Mouse (Mus musculus): ENCODE measurements around the gene Acacb. TPM values are rescaled to one million over a fixed set of nuclear protein-coding genes. Genes with fewer than 3 reads are reported as not detected.
A peak's percentile ranks its signal among the peaks of the same experiment; 100 is the strongest.

Gene Acacb
- total and polyA plus RNA-seq, 3 experiments: 81.3 to 132 (median 119) TPM

GRCm38 (mm10) chr5:114268646-114269045, 122.3 kb downstream of the Acacb start:
- no peak for DNase-seq

DNA sequence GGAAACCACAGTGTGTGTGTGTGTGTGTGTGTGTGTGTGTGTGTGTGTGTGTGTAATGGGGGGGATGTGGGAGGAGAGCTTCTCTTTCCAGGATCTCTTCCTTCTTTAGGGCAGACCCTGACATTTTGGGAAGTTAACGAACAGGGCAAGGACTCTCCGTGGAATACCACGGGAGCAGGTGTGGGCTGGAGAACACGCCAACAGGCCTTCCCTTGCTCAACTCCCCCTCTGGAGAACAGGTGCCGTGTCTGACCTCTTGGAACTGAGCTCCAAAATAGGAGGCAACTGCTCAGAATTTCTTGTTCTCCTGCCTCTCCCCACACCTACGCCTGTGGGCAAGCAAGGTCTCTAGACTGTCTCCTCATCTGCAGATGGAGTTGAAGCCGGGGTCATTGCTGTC, 123.2 kb downstream of the Acacb start:
- DNase-seq: no peak

- peak; percentile 21 for DNase-seq
Measured at GRCm38 (mm10) chr5:114269984-114270383, 123.6 kb downstream of the Acacb start.

GRCm38 (mm10) chr5:114273693-114274402, 127.5 kb downstream of the Acacb start, which contains the start of gene Foxn4:
Foxn4 (minus strand) TSS chr5:114273807.
- DNase-seq: no peak

GRCm38 (mm10) chr5:114275339-114275738, 129.0 kb downstream of the Acacb start:
- DNase-seq: no peak

- DNase-seq: no peak
Measured at GRCm38 (mm10) chr5:114275991-114276390, 129.7 kb downstream of the Acacb start.

DNA sequence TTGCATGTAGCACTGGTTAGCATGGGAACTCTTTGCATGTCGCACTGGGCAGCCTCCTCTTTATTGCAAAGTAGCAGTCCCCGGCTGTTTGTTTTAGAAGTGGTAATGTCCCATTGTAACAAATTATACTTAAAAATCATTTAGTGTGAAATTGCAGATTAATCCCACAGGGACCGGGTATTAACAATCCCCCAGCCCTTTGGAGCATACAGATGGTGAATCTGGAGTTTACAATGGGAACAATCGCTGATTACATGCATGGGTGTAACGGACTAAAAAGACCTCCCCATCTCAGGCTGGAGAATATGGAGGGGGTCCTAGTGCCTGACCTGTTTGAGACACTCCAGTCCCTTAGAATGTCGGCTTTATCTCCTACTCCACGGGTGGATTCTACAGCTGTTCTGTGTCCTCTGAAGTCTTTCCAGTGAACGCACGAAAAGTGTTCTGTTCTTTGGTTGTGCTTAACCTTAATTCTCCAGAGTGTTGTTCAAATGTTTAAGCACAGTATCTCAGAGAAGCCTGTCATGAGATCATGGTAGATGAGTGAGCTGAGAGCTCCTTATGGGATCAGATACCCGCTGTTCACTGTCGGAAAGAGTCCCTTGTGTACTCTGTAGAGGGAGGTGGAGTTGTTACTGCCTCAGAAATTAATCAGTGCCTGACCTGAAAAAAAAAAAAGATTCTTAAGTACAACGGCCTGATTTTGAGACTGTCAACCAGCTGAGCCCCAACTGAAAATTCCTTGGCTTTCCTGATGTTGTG, 133.2 kb downstream of the Acacb start:
- no peak for DNase-seq

- DNase-seq: no peak
Measured at GRCm38 (mm10) chr5:114282346-114282745, 136.0 kb downstream of the Acacb start.

- no peak for DNase-seq
Measured at GRCm38 (mm10) chr5:114284604-114285397, 138.5 kb downstream of the Acacb start.

DNA sequence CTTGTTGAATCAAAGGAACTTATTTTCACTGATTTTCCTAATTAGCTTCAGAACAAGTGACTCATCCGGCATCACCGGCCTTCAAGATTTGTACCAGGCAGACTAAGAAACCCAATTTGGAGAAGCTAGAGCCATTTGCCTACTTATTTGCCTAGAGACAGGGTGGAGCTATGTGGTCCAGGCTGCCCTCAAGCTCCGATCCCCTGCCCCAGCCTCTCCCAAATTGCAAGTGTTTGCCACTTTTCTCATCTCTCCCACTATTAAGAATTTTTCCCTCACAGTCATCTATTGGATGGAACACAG, 139.0 kb downstream of the Acacb start:
- DNase-seq: no peak

GRCm38 (mm10) chr5:114286102-114286501, 139.8 kb downstream of the Acacb start:
- DNase-seq: no peak

DNA sequence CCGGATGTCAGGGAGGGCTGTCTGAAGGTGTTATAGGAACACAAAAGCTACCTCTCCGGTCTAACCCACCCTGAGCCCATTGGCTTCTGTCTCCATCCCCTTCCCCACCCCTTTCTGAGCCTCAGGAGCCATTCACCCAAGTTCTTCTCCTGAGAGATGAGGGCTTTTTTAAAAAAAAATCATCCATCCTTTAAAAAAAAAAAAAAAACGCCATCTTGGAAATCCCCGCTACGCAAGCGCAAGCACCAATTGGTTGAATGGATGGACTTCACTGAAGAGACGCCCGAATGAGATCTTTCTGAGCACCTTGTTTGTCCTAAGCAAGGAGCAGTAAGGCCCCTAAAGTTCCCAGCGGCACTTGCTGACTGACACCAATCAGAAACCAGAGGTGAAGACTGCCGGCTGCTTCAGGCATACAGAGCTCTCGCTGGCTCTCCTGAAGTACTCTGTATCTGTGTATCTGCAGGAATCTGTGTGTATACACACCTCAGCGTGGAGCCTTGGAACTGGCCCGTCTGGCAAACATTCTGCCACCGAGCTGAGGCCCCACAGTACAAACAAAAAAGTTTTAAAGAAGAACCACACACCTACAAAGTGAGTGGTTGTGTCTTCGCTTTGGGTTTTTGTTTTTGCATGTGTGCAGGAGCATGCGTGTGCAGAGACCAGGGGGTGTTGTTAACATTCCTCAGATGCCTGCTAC, 140.7 kb downstream of the Acacb start:
- no peak for DNase-seq

GRCm38 (mm10) chr5:114288396-114288795, 142.1 kb downstream of the Acacb start:
- DNase-seq: no peak

GRCm38 (mm10) chr5:114288874-114289273, 142.5 kb downstream of the Acacb start, which contains the start of gene Myo1h:
Myo1h (plus strand) TSS chr5:114289166.
- no peak for DNase-seq

DNA sequence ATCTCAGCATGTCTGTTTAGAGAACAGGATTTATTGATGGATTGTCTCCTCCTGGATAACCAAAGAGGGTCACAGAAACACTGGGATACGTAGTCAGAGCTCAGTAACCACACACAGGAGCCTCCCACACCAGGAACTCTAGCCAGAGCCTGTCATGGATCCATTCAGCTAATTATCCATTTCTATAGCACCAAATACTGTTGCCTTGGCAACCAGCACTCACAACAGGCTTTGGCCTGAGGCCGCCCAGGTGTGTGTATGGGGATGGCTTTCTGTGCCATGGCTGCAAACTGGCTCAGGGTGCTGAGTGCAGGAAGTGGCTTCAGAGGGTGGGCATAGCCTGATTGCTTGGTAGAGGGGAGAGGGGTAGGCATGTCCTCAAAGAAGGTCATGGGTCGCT, 143.7 kb downstream of the Acacb start:
- no peak for DNase-seq

GRCm38 (mm10) chr5:114296693-114297631, 150.6 kb downstream of the Acacb start:
- peak; percentile 61 for DNase-seq

DNA sequence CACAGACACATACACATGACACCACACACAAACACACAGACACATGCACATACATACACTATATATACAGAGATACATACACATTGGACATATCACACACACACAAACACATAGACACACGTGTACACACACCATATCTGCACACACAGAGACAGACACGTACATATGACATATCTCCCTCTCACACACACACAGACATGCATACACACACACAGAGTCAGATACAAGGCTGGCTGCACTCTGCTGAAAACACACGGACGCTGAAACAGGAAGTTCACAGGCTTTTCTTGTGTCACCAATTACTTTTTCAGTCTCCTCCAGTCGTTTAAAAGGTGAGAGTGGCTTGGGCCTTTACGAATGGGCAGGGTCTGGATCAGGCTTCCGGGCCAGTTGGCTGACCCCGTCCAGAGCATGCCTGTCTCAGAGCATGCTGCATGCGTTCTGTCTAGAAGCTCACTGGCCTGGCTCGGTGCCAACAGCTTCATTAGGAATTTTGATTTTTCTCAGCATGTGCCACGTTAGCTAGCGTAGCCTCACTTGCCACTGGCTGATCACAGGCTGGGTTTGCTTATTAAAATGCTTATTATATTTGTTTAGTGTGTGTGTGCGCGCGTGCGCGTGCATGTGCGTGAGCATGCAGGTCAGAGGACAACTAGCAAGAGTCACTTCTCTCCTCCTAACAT, 152.0 kb downstream of the Acacb start:
- DNase-seq: peak; percentile 4

DNA sequence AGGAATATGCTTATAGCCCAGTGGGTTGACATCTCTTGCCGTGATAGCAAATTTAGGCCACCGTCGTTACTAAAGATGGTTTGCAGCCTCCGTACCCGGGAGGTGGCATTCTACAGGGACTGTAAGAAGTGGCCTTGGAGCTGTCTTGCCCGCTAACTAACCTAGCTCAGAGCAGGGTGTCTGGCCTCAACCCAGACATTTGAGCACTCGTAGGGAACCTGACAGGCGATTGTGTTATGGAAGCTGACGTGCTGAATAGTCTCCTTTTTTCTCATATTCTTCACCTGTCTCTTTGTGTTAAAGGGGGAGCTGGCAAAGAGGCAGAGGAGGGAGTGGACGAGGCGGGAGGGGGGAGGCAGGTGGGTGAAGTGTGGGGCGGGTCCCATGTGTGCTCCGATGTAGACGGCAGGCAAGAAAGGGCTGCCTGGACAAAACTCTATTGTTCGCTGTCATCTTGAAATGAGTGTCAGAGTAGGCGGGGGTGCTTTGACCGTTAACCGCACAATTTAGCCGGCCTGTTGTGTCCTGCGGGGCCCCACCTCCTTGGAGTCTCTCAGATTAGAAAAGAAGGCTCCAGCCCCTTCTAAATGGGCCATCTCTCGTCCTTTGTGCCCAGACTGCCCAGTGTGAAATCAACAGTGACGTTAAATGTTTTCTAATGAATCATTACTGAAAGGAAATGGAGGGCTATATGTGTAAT, 153.0 kb downstream of the Acacb start:
- no peak for DNase-seq

DNA sequence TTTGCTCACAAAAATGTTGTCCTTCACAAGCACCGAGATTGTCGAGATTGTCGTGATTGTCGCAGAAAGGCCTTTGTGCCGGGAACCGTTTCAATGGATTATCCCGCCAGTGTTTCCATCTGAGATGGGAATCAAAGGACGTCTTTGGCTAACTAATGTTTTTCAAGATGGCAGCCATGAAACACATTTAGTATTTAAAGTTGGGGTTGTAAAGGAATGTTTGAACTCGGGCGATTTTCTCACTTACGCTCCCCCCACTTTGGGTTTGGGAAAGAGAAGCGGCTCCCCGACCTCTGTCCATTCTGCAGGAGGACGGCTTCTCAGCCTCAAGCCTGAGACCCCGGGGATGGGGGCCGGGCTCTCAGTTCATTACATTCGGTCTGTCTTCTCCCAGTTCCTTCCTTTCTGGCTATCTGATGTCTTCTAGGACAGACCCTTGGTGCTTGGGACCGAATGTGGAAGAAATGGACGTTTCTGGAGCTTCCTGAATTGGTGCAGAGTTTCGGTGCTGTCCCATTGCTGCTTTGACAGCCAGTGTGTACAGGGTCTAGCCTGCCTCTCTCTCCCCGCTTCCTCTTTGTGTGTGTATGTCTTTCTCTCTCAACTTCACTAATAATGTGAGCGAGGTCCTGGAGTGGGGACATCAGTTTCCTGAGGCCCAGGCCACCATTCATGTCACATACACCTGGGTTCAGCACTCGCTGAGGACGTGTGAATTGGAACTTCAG, 153.7 kb downstream of the Acacb start:
- no peak for DNase-seq
